Mouse (Mus musculus) cerebellum, adult 18-20 months (tissue): ENCODE results near the gene Wdr20.
A peak's percentile ranks its signal among the peaks of the same experiment; 100 is the strongest.

Experiments
- DNase-seq, 2 experiments: peaks; one replicate each; pipeline ENCODE4 v3.0.0; 2021

The Wdr20 gene

GRCm38 (mm10) chr12:110828908-110829307 lies 91.2 kb downstream of the Wdr20 start:
- no peak for DNase-seq

DNA sequence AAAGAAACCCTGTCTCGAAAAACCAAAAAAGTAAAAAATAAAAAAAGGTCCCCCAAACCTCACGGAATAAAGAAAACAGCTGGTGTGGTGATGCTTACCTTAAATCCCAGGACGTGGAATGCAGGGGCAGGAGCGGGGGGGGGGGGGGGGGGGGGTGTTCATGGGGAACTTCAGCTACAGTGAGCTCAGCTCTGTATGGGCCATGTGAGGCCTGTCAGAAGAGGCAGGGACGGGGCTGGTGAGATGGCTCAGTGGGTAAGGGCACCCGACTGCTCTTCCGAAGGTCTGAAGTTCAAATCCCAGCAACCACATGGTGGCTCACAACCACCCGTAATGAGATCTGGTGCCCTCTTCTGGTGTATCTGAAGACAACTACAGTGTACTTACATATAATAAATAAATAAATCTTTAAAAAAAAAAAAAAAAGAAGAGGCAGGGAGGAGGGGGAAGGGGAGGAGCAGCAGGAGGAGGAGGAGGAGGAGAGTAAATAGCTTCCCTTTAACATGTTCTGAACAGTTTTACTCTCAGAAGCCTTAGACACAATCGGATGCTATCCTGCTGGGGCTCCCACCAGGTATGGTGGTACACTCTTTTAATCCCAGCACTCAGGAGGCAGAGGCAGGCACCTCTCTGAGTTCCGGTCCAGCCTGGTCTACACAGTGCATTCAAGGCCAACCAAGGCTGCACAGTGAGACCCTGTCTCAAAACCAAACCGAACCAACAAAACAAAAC lies 92.7 kb downstream of the Wdr20 start:
- no peak for DNase-seq

- DNase-seq: no peak
Measured at GRCm38 (mm10) chr12:110835182-110835581, 97.4 kb downstream of the Wdr20 start.

DNA sequence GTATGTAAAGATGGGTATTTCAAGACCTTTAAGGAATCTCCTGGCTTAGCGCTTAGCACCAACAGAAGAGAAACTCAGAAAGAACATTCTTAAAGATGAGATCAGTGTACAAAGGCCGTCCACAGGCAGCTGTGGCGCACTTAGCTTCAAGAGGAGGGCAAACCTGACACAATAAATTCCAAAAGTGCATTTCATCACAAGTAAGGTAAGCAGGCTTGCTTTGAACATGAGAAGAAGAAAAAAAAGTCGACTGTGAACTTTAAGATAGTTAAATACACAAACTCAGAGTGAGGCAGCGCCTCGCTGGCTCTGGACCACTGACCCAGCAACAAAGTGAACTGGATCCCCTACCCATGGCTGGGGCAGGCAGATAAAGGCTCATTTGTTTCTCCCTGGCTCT lies 99.0 kb downstream of the Wdr20 start:
- no peak for DNase-seq

GRCm38 (mm10) chr12:110837192-110837841 lies 99.6 kb downstream of the Wdr20 start:
- no peak for DNase-seq

DNA sequence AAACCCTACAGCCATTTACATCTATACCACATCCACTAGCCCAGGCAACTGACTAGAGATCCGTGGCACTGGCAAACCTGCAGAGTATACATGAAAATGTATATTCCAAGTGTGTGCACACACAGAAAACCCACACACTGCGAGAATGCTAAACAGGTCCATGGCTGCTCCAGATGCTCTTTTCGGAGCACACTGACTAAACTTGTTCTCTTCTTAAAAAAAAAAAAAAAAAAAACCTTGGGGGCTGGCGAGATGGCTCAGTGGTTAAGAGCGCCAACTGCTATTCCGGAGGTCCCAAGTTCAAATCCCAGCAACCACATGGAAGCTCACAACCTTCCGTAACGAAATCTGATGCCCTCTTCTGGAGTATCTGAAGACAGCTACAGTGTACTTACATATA lies 100.1 kb downstream of the Wdr20 start:
- DNase-seq: no peak

GRCm38 (mm10) chr12:110840348-110841198 lies 102.8 kb downstream of the Wdr20 start, which contains the start of gene Mok:
Gene Mok (minus strand): TSS chr12:110840939.
- DNase-seq: peak; percentile 94 to 97

GRCm38 (mm10) chr12:110841731-110842493 lies 104.2 kb downstream of the Wdr20 start:
- DNase-seq: no peak

GRCm38 (mm10) chr12:110843194-110844048 lies 105.7 kb downstream of the Wdr20 start:
- peak; percentile 81 to 92 for DNase-seq

GRCm38 (mm10) chr12:110844227-110845130 lies 106.7 kb downstream of the Wdr20 start:
- DNase-seq: peak; percentile 27 to 29

DNA sequence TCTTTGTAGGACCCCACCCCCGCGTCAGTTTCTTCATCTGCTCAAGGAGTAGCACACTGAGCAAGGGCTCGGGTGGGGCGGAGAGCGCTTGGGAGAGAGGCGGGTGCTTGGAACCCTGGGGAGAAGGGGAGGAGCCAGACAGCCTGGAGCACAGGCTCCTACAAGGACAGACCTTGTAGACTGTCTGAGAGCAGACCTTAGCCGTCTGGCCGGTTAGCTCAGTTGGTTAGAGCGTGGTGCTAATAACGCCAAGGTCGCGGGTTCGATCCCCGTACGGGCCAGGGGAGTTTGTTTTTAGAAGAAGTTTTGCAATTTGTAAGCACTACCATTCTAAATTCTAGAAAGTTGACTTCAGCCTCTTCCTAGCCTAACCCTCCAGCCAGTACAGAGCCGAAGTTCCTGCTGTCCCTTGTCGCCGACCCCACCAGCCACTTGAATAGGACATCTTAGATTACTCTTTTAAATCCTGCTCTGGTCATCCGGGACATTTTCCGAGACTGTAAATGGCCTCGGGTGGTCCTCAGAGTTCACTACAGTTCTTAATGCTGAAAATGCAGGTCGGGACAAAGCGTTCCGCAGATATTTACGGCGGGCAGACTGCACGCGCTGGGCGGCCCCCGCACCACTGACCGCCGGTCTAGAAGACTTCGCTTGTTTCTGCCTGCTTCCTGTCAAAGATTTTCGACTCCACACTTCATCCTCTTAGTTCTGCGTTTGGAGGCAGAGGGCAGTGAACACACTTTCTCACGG lies 107.6 kb downstream of the Wdr20 start:
- DNase-seq: peak; percentile 87 to 90

- no peak for DNase-seq
Measured at GRCm38 (mm10) chr12:110846191-110846765, 108.5 kb downstream of the Wdr20 start.

GRCm38 (mm10) chr12:110850010-110850928 lies 112.5 kb downstream of the Wdr20 start, which contains the start of gene Zfp839:
Gene Zfp839 (plus strand): TSS chr12:110850253.
- peak; percentile 86 to 93 for DNase-seq

GRCm38 (mm10) chr12:110850929-110851256 lies 113.1 kb downstream of the Wdr20 start:
- DNase-seq: no peak

DNA sequence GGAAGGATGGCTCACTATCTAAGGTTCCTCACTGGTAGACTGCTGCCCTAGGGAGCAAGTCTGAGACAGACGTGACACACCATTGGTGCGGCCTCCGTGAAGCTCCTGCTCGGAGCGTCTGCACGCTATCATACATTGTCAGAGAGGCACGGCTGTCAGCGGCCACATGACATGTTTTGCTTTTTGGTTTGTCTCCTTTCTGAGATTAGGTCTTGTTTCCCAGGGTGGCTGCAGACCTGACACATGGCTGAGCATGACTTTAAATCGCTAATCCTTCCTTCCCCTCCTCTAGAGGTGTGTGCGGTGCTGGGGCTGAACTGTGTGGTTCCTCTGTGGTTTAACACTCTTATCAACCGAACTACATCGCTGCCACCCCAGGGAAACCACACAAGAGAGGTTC lies 113.7 kb downstream of the Wdr20 start:
- no peak for DNase-seq

DNA sequence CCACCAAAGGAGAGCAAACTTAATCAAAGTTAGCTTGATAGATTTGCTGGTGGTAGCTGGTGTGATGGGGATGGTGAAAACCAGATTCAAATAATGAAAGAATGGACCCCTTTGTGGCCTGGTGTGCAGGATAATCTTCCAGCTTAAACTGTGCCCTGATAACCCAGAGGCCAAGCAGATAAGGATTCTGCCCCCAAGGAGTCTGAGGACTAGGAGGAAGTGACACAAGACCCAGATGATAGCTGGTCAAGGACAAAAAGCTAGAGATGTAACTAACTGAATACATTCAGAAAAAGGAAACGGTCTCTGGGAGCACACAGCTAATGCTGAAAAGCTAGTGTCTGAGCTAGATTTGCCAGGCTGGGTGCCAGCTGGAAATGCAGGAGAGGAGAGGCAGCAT lies 114.2 kb downstream of the Wdr20 start:
- DNase-seq: no peak
